Mouse (Mus musculus): Measurements from ENCODE around the gene Tln1. TPM values are rescaled to one million over a fixed set of nuclear protein-coding genes. Genes with fewer than 3 reads are reported as not detected.

Gene Tln1
- polyA plus RNA-seq, 1 experiment from 2014 or later, result 42.1 TPM

DNA sequence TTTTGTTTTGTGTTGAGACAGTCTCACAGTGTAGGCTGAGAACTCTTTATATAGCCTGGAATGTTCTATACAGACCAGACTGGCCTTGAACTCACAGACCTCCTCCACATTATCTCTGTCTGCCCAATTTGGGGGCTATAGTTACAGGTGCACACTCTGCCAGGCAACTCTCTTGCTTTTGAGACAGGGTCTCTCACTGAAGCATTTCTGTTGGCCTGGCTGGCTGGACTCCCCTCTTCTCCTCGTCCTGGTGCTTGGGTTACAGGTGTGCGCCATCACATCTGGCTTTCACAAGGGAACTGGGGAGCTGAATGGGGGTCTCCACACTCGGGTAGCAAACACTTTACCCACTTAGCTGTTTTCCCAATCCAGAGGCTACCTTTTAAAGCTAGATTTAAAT is 29.5 kb upstream of the Tln1 start:
- DNase-seq (ENCODE audit: low spot score), result no peak
- WGBS, result 79% methylated on average over 3 of the region's 3 CpGs

DNA sequence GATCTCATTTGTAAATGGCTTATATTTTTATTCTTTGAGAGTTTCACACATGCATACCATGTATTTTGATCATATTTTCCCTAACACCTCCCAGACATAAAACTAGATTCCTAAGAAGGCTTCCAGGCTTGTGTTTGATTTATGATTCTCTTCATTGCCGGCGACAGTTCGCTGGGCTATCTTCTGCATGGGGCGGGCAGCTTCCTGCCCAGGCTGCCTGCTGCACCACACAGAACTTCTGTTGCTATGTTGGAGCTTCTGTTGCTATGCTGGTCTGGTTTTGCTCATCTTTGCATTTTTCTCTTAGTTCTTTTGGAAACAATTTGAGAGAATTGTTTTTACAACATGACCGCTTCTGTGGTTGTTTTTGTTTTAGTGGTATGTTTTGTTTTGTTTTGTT is 29.1 kb upstream of the Tln1 start:
- Histone ChIP-seq H3K36me3 (ENCODE audit: control insufficient read depth, insufficient read depth, low read length) (no peaks in the 10 kb centered on the region), H3K27ac (ENCODE audit: low read depth, low read length) (no peak overlapping the region), H3K4me3 (ENCODE audit: low read depth, low read length) (no peak overlapping the region), H3K4me1 (ENCODE audit: control insufficient read depth, insufficient read depth, low read length) (no peaks in the 10 kb centered on the region), H3K27me3 (ENCODE audit: control insufficient read depth, insufficient read depth, low read length) (no peaks in the 10 kb centered on the region), H3K9me3 (ENCODE audit: control insufficient read depth, low read length) (no peaks in the 10 kb centered on the region), H3K9ac (ENCODE audit: low read length) (no peak overlapping the region), H3K4me2 (ENCODE audit: low read depth) (no peak overlapping the region)
- 66% methylated on average over 5 of the region's 5 CpGs for WGBS
- DNase-seq (ENCODE audit: low spot score), result no peak
- ATAC-seq (ENCODE audit: insufficient read depth, low FRiP score, low TSS enrichment), result no peak

More for the DNA sequence above, 29.5 kb upstream of the Tln1 start:
- Histone ChIP-seq H3K4me2 (ENCODE audit: low read depth) (no peak overlapping the region), H3K36me3 (ENCODE audit: control insufficient read depth, insufficient read depth, low read length) (no peaks in the 10 kb centered on the region), H3K9me3 (ENCODE audit: control insufficient read depth, low read length) (no peaks in the 10 kb centered on the region), H3K9ac (ENCODE audit: low read length) (no peak overlapping the region), H3K27ac (ENCODE audit: low read depth, low read length) (no peak overlapping the region), H3K4me3 (ENCODE audit: low read depth, low read length) (no peak overlapping the region), H3K27me3 (ENCODE audit: control insufficient read depth, insufficient read depth, low read length) (no peaks in the 10 kb centered on the region), H3K4me1 (ENCODE audit: control insufficient read depth, insufficient read depth, low read length) (no peaks in the 10 kb centered on the region)
- no peak for ATAC-seq (ENCODE audit: insufficient read depth, low FRiP score, low TSS enrichment)

DNA sequence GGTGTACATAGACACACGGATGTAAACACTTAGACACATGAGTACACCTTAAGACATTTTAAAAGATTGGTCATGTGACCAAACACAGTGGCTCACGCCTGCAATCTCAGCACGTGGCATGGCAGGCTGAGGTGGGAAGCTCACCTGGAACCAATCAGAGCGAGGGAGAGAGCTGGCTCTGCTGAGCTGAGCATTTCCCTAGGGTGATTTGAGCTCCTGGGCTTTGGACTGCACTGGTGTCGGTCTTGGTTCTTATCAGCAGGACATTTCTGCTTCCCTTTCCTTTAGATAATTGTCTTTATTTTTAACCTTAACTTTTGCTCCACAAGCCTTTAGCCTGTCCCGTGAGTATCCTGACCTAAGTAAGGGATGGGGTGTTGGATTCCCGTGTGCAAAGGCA is 25.2 kb upstream of the Tln1 start:
- peaks cover 2% of the 10 kb centered on the region; the same call in 1 of the 2 replicates for H3K36me3 ChIP-seq (ENCODE audit: control insufficient read depth, insufficient read depth, low read length)
- no peak overlapping the region for H3K27ac ChIP-seq (ENCODE audit: low read depth, low read length)
- 67% methylated on average over 7 of the region's 7 CpGs for WGBS
- DNase-seq (ENCODE audit: low spot score) (no peak), ATAC-seq (ENCODE audit: insufficient read depth, low FRiP score, low TSS enrichment) (no peak)
- peaks cover 3% of the 10 kb centered on the region; the same call in 1 of the 2 replicates for H3K4me1 ChIP-seq (ENCODE audit: control insufficient read depth, insufficient read depth, low read length)
- H3K9ac ChIP-seq (ENCODE audit: low read length), result no peak overlapping the region
- H3K4me2 ChIP-seq (ENCODE audit: low read depth), result no peak overlapping the region
- H3K4me3 ChIP-seq (ENCODE audit: low read depth, low read length), result no peak overlapping the region
- no peaks in the 10 kb centered on the region for H3K9me3 ChIP-seq (ENCODE audit: control insufficient read depth, low read length)
- H3K27me3 ChIP-seq (ENCODE audit: control insufficient read depth, insufficient read depth, low read length), result no peaks in the 10 kb centered on the region

DNA sequence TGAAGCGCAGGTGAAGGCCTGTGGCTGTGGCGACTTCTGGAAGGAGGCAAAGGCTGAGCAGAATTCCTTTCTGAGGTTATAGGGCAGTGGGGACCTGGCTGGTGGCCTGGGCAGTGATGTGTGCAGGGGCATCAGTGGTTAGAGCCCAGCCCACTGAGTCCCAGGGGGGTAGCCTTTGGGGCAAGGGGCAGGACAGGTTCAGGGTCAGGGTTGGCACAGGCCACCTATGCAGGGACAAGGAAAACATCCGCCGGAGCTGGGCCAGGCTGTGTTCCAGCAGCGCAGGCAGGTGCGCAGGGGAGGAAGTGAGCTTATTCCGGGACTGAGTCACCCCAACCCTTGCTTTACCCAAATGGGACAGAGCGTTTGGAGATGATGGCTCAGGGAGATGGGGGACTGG is 23.9 kb upstream of the Tln1 start:
- no peak overlapping the region for H3K4me2 ChIP-seq (ENCODE audit: low read depth)
- no peak overlapping the region for H3K4me3 ChIP-seq (ENCODE audit: low read depth, low read length)
- DNase-seq (ENCODE audit: low spot score) (no peak), ATAC-seq (ENCODE audit: insufficient read depth, low FRiP score, low TSS enrichment) (no peak)
- H3K27me3 ChIP-seq (ENCODE audit: control insufficient read depth, insufficient read depth, low read length), result no peaks in the 10 kb centered on the region
- WGBS, result 76% methylated on average over 8 of the region's 8 CpGs
- H3K27ac ChIP-seq (ENCODE audit: low read depth, low read length), result no peak overlapping the region
- H3K4me1 ChIP-seq (ENCODE audit: control insufficient read depth, insufficient read depth, low read length), result peaks cover 3% of the 10 kb centered on the region; the same call in 1 of the 2 replicates
- no peaks in the 10 kb centered on the region for H3K9me3 ChIP-seq (ENCODE audit: control insufficient read depth, low read length)
- H3K9ac ChIP-seq (ENCODE audit: low read length), result no peak overlapping the region
- H3K36me3 ChIP-seq (ENCODE audit: control insufficient read depth, insufficient read depth, low read length), result peaks cover 6% of the 10 kb centered on the region

DNA sequence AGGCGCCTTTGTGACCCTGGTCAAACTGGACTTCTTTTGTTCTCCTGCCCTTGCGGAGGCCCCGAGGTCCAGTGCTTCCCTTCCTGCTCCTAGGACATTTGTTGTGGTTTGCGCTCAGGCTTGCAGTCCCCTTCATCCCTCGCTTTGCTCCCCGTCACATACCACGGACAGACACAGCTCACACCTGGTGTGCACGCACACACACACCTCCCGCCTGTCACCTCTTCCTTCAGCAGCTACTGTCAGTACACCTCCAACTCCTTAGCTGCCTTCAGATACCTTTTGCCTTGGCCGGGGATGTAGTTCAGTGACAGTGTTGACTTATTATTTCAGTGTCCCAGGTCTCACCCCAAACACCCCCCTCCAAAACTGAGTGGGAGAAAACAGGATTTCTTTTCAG is 23.2 kb upstream of the Tln1 start:
- H3K36me3 ChIP-seq (ENCODE audit: control insufficient read depth, insufficient read depth, low read length), result peaks cover 6% of the 10 kb centered on the region
- H3K9ac ChIP-seq (ENCODE audit: low read length), result no peak overlapping the region; the same call in 1 of the 2 replicates
- WGBS, result 64% methylated on average over 10 of the region's 10 CpGs
- no peak overlapping the region for H3K4me3 ChIP-seq (ENCODE audit: low read depth, low read length)
- H3K4me1 ChIP-seq (ENCODE audit: control insufficient read depth, insufficient read depth, low read length), result peaks cover 3% of the 10 kb centered on the region; the same call in 1 of the 2 replicates
- H3K4me2 ChIP-seq (ENCODE audit: low read depth), result no peak overlapping the region
- no peak overlapping the region for H3K27ac ChIP-seq (ENCODE audit: low read depth, low read length)
- no peaks in the 10 kb centered on the region for H3K27me3 ChIP-seq (ENCODE audit: control insufficient read depth, insufficient read depth, low read length)
- H3K9me3 ChIP-seq (ENCODE audit: control insufficient read depth, low read length), result no peaks in the 10 kb centered on the region
- DNase-seq (ENCODE audit: low spot score) (no peak), ATAC-seq (ENCODE audit: insufficient read depth, low FRiP score, low TSS enrichment) (no peak)

DNA sequence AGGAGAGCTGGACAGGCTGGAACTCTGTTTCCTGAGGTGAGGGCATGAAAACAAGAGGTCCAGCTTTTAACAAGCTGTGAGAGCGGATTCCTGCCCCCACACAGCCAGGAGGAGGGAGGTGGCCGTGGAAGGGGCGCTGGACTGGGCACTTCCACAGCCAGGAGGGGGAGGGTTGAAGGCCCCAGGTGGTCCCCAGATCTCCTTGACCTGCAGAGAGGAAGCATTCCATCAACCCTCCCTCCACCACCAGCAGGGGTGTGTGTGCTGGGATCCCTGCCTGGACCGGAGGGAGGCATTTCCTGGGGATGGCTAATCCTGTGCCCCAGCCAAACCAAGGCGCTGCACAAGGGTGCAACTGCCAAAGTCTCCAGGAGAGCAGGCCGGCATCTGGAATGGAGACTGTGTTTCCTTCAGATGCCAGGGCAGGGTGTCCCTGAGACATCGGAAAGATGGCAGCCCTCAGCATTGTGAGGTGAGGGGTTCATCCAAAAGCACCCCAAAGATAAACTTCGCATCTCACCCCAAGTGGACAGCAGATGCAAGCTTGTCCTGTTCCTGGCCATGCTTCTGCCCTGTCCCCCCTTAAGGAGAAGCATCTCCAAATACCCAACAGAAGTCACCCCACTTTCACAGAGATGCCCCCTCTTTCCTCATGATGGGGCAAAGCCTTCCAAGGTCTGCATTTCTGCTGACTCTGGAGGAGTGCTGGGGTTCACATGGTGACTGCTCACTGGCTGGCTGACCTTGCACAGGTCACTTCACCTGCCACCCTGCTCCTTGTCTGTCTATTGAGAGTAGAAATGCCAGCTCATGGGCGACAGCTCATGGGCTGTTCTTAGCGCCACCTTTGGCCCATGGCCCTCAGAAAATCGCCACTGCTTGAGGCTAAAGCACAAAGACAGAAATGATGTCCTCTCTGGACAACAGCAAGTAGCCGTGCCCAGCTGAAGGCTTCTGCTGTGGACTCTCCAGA is 22.2 kb upstream of the Tln1 start, which contains the start of gene Msmp:
Gene Msmp (minus strand): TSS at position 51 of the 973 bp plus-strand sequence.
- peaks cover 3% of the 10 kb centered on the region; the same call in 1 of the 2 replicates for H3K4me1 ChIP-seq (ENCODE audit: control insufficient read depth, insufficient read depth, low read length)
- H3K27ac ChIP-seq (ENCODE audit: low read depth, low read length), result no peak within 1 kb of the TSS
- H3K4me3 ChIP-seq (ENCODE audit: low read depth, low read length), result no peak within 1 kb of the TSS
- H3K27me3 ChIP-seq (ENCODE audit: control insufficient read depth, insufficient read depth, low read length), result no peaks in the 10 kb centered on the region
- 66% methylated on average over 12 of the region's 12 CpGs for WGBS
- DNase-seq (ENCODE audit: low spot score), result no peak
- no peak within 1 kb of the TSS for H3K4me2 ChIP-seq (ENCODE audit: low read depth)
- no peak for ATAC-seq (ENCODE audit: insufficient read depth, low FRiP score, low TSS enrichment)
- H3K9me3 ChIP-seq (ENCODE audit: control insufficient read depth, low read length), result no peaks in the 10 kb centered on the region
- H3K36me3 ChIP-seq (ENCODE audit: control insufficient read depth, insufficient read depth, low read length), result peaks cover 6% of the 10 kb centered on the region
- H3K9ac ChIP-seq (ENCODE audit: low read length), result no peak within 1 kb of the TSS

DNA sequence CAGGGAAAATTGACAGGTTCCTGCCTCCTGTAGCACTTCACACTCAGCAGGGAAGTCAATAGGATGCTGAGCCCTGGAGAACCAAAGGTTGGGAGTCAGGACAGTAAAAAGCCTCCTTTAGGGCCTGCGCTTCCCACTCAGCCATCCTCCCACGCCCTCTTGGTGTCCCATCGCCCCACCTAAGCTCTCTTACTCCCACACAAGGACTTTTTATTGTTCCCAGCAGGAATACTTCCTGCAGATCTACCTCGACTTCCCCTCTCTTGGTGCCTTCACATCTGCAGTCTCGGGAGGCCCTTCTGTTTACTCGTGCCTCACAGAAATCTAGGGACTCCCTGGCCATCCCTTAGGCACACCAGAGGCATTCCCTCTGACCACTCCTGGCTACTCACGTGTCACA is 20.9 kb upstream of the Tln1 start:
- no peak overlapping the region for H3K4me2 ChIP-seq (ENCODE audit: low read depth)
- no peak overlapping the region for H3K9ac ChIP-seq (ENCODE audit: low read length)
- H3K9me3 ChIP-seq (ENCODE audit: control insufficient read depth, low read length), result no peaks in the 10 kb centered on the region
- H3K36me3 ChIP-seq (ENCODE audit: control insufficient read depth, insufficient read depth, low read length), result peaks cover 6% of the 10 kb centered on the region
- ATAC-seq (ENCODE audit: insufficient read depth, low FRiP score, low TSS enrichment) (no peak), DNase-seq (ENCODE audit: low spot score) (no peak)
- no peak overlapping the region for H3K27ac ChIP-seq (ENCODE audit: low read depth, low read length)
- H3K4me1 ChIP-seq (ENCODE audit: control insufficient read depth, insufficient read depth, low read length), result peaks cover 9% of the 10 kb centered on the region
- no peaks in the 10 kb centered on the region for H3K27me3 ChIP-seq (ENCODE audit: control insufficient read depth, insufficient read depth, low read length)
- 63% methylated on average over 7 of the region's 7 CpGs for WGBS
- H3K4me3 ChIP-seq (ENCODE audit: low read depth, low read length), result no peak overlapping the region

DNA sequence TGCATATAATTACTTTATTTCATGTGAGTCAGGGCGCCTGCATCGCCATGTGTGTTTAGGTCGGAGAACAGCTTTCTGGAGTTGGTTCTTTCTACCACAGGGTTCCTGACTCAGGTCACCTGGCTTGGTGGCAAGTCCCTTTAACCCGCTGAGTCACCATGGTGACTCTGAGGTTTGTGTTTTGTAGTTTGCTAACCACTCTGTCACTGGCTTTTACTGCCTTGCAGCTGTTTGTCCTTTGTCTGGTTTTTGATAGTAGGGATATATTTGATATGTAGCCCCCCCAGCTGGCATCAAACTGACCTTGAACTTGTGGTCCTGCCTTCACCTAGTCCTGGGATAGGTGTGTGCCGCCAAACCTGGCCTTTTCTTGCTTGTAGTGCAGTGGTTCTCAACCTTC is 19.8 kb upstream of the Tln1 start:
- 88% methylated on average over 5 of the region's 5 CpGs for WGBS
- no peaks in the 10 kb centered on the region for H3K27me3 ChIP-seq (ENCODE audit: control insufficient read depth, insufficient read depth, low read length)
- ATAC-seq (ENCODE audit: insufficient read depth, low FRiP score, low TSS enrichment), result no peak

DNA sequence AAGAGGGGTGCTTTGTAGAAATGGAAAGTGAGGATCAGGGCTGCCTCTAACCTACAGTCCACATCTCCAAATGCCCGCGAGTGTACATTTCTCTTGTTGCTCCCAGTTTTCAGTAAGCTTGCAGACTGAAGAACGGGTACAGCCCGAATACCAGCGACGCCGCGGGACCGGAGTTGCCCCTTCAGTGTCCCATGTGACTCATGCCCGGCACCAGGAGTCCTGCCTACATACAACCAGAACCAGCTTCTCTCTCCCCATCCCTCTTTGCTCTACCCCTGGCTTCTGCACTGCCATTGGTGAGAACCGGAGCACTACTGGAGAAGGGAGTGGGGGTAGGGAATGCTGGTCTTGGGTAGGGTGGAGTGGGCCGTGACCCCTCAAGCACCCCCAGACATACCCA is 18.9 kb upstream of the Tln1 start:
- no peak overlapping the region for H3K4me2 ChIP-seq (ENCODE audit: low read depth)
- H3K27ac ChIP-seq (ENCODE audit: low read depth, low read length), result no peak overlapping the region
- no peaks in the 10 kb centered on the region for H3K27me3 ChIP-seq (ENCODE audit: control insufficient read depth, insufficient read depth, low read length)
- WGBS, result 97% methylated on average over 12 of the region's 12 CpGs
- H3K4me1 ChIP-seq (ENCODE audit: control insufficient read depth, insufficient read depth, low read length), result peaks cover 27% of the 10 kb centered on the region
- DNase-seq (ENCODE audit: low spot score) (no peak), ATAC-seq (ENCODE audit: insufficient read depth, low FRiP score, low TSS enrichment) (no peak)
- no peak overlapping the region for H3K9ac ChIP-seq (ENCODE audit: low read length)
- peaks cover 6% of the 10 kb centered on the region for H3K36me3 ChIP-seq (ENCODE audit: control insufficient read depth, insufficient read depth, low read length)
- no peaks in the 10 kb centered on the region for H3K9me3 ChIP-seq (ENCODE audit: control insufficient read depth, low read length)
- no peak overlapping the region for H3K4me3 ChIP-seq (ENCODE audit: low read depth, low read length)

More for the DNA sequence above, 19.8 kb upstream of the Tln1 start:
- Histone ChIP-seq H3K9me3 (ENCODE audit: control insufficient read depth, low read length) (no peaks in the 10 kb centered on the region), H3K4me1 (ENCODE audit: control insufficient read depth, insufficient read depth, low read length) (peaks cover 19% of the 10 kb centered on the region), H3K27ac (ENCODE audit: low read depth, low read length) (no peak overlapping the region), H3K4me2 (ENCODE audit: low read depth) (no peak overlapping the region), H3K36me3 (ENCODE audit: control insufficient read depth, insufficient read depth, low read length) (peaks cover 6% of the 10 kb centered on the region), H3K9ac (ENCODE audit: low read length) (no peak overlapping the region), H3K4me3 (ENCODE audit: low read depth, low read length) (no peak overlapping the region)
- DNase-seq (ENCODE audit: low spot score), result no peak
